Mouse (Mus musculus) embryonic facial prominence, embryonic 14.5 days (tissue): ENCODE data around the gene BC024978. TPM values are rescaled to one million over a fixed set of nuclear protein-coding genes. Genes with fewer than 3 reads are reported as not detected.

Experiments
- microRNA counts: library from miRNA; unstranded; fragments of <30 nt; microRNA quantifications from one replicate; lab custom pipeline; 2017
- microRNA-seq: library from miRNA; unstranded; fragments of <30 nt; microRNA quantifications from one replicate; pipeline ENCODE4, GENCODE M21; 2016; ENCODE audit warnings: borderline number of aligned reads
- polyA plus RNA-seq: library from polyadenylated mRNA; unstranded; fragments of >200 nt; fragmentation: Nextera tagmentation; extraction: Ambion mirVana; gene quantifications from 2 replicates; pipeline ENCODE4 v1.2.1, GENCODE M21; 2014

Gene BC024978
- polyA plus RNA-seq, 1 experiment from 2014 or later, result 3.0 TPM

MicroRNA genes within 50 kb of the gene (microRNA counts, 519-probe panel; counts per million panel counts)
- microRNA mmu-miR-1191 (lab: Ali Mortazavi, UCI), result 19.3 counts per million

Small RNA genes within 50 kb of the gene (microRNA-seq; reads per million reads assigned to microRNA genes)
- gene Mir1191, result 1.3 reads per million
- 0.66 reads per million for gene Mir3101

Other genes with a start within 250 kb of the BC024978 start
- not detected in 2 replicates for gene Cyp2a12, start 166.7 kb upstream of the BC024978 start, polyA plus RNA-seq
- 34.6 and 64.4 TPM in 2 replicates for gene Cyp2f2, start 75.9 kb upstream of the BC024978 start, polyA plus RNA-seq
- 0.26 and 1.0 TPM in 2 replicates for gene Cyp2t4, start 42.1 kb upstream of the BC024978 start, polyA plus RNA-seq
- 41.1 and 47.1 TPM in 2 replicates for gene Egln2, start 29.0 kb upstream of the BC024978 start, polyA plus RNA-seq
- gene Rab4b, start 16.9 kb upstream of the BC024978 start, polyA plus RNA-seq, result 58.2 and 59.2 TPM in 2 replicates
- 0.52 TPM in 1 of 2 replicates, not detected in the other for gene Gm21983, start 14.7 kb upstream of the BC024978 start, polyA plus RNA-seq
- 102 and 115 TPM in 2 replicates for gene Mia, start 14.6 kb upstream of the BC024978 start, polyA plus RNA-seq
- 187 and 232 TPM in 2 replicates for gene Snrpa, start 490 bp downstream of the BC024978 start, polyA plus RNA-seq
- 8.1 and 8.7 TPM in 2 replicates for gene Itpkc, start 32.9 kb downstream of the BC024978 start, polyA plus RNA-seq
- 16.8 and 18.2 TPM in 2 replicates for gene Coq8b, start 37.2 kb downstream of the BC024978 start, polyA plus RNA-seq
- gene Numbl, start 62.7 kb downstream of the BC024978 start, polyA plus RNA-seq, result 25.1 and 28.4 TPM in 2 replicates
- 74.2 and 74.8 TPM in 2 replicates for gene Ltbp4, start 141.9 kb downstream of the BC024978 start, polyA plus RNA-seq
- 26.5 and 30.3 TPM in 2 replicates for gene Shkbp1, start 160.2 kb downstream of the BC024978 start, polyA plus RNA-seq
- gene Gm20479, start 161.6 kb downstream of the BC024978 start, polyA plus RNA-seq, result not detected in 2 replicates